Mouse (Mus musculus) limb, embryonic 11.5 days (tissue): ENCODE results near the gene Chtop. TPM values are rescaled to one million over a fixed set of nuclear protein-coding genes. Genes with fewer than 3 reads are reported as not detected.

Experiments
- ATAC-seq: fragments of 200-750 bp; cut with Nextera tagmentation; 2 replicates; pipeline ENCODE4 v1.8.0; 2017; ENCODE audit warnings: low read depth; ENCODE audit not compliant: insufficient number of reproducible peaks, low FRiP score, low TSS enrichment
- DNase-seq: peaks from one replicate; pipeline ENCODE4 v3.0.0-alpha.2; 2015; ENCODE audit warnings: low spot score
- H3K27ac ChIP-seq: fragments of 300-500 bp; sonication (generic); replicated peaks from 2 replicates; pipeline ENCODE4 v1.5.1; 2014; ENCODE audit warnings: low read depth, mild to moderate bottlenecking, low read length
- H3K27me3 ChIP-seq: fragments of 300-500 bp; sonication (generic); 2 replicates; pipeline ENCODE4 v1.6.1; 2014; ENCODE audit warnings: mild to moderate bottlenecking, low read length, mixed read lengths; ENCODE audit not compliant: control insufficient read depth, insufficient read depth
- H3K36me3 ChIP-seq: fragments of 300-500 bp; sonication (generic); 2 replicates; pipeline ENCODE4 v1.6.1; 2014; ENCODE audit warnings: mild to moderate bottlenecking, low read length, moderate library complexity, mixed read lengths; ENCODE audit not compliant: control insufficient read depth, insufficient read depth
- H3K4me1 ChIP-seq: fragments of 300-500 bp; sonication (generic); 2 replicates; pipeline ENCODE4 v1.6.1; 2014; ENCODE audit warnings: low read length, mixed read lengths; ENCODE audit not compliant: control insufficient read depth, insufficient read depth
- H3K4me2 ChIP-seq: fragments of 300-500 bp; sonication (generic); 2 replicates; pipeline ENCODE4 v1.6.1; 2014; ENCODE audit warnings: low read depth, mild to moderate bottlenecking, moderate library complexity; ENCODE audit not compliant: severe bottlenecking
- H3K4me3 ChIP-seq: fragments of 300-500 bp; sonication (generic); 2 replicates; pipeline ENCODE4 v1.5.1; 2014; ENCODE audit warnings: low read depth, low read length
- H3K9ac ChIP-seq: fragments of 300-500 bp; sonication (generic); 2 replicates; pipeline ENCODE4 v1.6.1; 2014; ENCODE audit warnings: mild to moderate bottlenecking, low read length
- H3K9me3 ChIP-seq: fragments of 300-500 bp; sonication (generic); 2 replicates; pipeline ENCODE4 v1.6.1; 2016; ENCODE audit warnings: low read length; ENCODE audit not compliant: control insufficient read depth
- WGBS: fragments of 180-500 bp; shearing (Covaris S2); extraction: QIAGEN DNeasy Blood & Tissue Kit; methylation state at CpG from one replicate; pipeline ENCODE4 v1.1.7; 2014; 5-methylcytosine and 5-hydroxymethylcytosine counted together
- polyA plus RNA-seq: library from polyadenylated mRNA; unstranded; fragments of >200 nt; fragmentation: Nextera tagmentation; extraction: Ambion mirVana; gene quantifications from 2 replicates; pipeline ENCODE4 v1.2.1, GENCODE M21; 2014

Gene Chtop
- 125 and 129 TPM in 2 replicates for polyA plus RNA-seq

DNA sequence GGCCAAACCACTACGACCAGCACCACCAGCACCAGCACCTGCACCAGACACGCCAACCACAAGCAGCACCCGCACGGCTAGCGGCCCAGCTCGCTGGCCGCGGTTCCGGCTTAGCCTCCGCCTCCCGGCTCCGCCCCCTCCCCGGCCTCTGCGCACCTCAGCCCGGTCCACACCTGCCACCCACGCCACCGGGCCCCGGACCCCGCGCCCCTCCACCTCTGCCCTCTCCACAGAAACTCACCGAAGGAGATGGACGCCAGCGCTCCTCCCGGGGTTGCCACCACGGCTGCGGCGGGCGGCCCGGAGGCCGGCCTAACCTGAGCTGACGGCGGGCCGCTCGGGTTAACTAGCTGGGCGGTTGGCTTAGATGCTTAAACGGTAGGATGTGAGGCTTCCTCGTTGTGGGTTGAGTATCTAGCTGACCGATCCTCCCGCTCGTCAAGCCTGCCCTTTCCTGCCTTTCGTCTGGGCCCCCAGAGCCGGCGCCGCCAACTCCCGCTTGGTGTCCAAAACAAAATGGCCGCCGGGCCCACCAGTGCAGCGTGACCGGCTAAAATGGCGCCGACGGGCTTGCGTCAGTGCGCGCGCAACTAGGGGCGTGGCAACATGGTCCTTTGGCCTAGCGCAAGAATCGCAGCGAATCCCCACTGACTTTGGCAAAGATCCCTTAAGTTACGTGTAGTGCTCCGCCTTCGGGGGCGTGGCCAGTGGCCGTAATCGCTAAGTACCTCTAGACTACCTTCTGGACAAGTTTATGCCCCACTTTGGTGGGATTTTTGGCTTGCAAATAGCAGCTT lies at the start of gene Chtop:
Gene Chtop (minus strand): TSS at position 549 of the 797 bp plus-strand sequence.
- Histone ChIP-seq H3K4me2 (peak within 1 kb of the TSS; percentile 59), H3K27me3 (peaks cover 5% of the 10 kb centered on the region; the same call in 1 of the 2 replicates), H3K9me3 (no peaks in the 10 kb centered on the region), H3K27ac (peak within 1 kb of the TSS; percentile 85), H3K4me1 (peaks cover 8% of the 10 kb centered on the region; the same call in 1 of the 2 replicates), H3K4me3 (peak within 1 kb of the TSS; percentile 94), H3K36me3 (peaks cover 15% of the 10 kb centered on the region; the same call in 1 of the 2 replicates), H3K9ac (peak within 1 kb of the TSS; percentile 97)
- DNase-seq (peak; percentile 99), ATAC-seq (peak; percentile 90)
- WGBS, result under 1% methylated on average over 66 of the region's 66 CpGs

DNA sequence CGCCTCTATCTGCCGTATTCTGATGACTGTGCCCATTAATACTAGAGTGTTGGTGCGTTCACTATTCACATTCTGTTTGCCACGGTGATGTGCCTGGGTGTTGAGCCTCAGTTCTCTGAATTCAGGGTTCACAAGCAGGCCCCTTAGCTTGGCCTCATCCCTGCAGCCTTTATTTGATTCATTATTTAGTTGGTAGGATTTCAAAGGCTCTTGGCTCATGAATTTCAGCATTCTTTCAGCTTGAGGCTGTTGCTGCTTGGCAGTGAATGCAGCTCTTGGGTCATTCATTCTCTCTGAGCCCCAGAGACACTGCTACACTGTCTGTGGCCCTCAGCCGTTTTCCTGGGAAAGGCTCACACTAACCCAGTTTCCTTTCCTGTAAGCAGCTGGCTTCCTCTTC lies 46.7 kb upstream of the Chtop start:
- no peak for ATAC-seq
- no peak for DNase-seq
- H3K4me3 ChIP-seq, result no peak overlapping the region

DNA sequence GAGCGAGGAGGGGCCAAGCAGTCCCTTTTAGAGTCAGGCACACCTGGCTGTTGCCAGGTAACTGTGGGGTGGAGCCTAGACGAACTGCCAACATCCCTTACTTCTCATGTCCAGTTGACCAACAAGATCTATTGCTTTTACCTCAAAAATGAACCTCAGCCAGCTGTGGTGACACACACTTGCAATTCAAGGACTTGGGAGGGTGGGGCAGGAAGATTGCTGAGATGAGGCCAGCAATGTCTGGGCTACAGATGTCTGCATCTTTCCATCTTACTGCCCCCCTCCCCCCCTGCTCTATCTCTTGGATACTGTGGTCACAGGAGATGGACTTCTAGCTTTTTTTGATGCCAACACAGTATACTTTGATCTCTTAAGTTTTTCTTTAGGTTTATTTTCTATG lies 42.9 kb upstream of the Chtop start:
- ATAC-seq (no peak), DNase-seq (no peak)
- Histone ChIP-seq H3K4me2 (no peak overlapping the region), H3K9me3 (no peaks in the 10 kb centered on the region), H3K9ac (no peak overlapping the region), H3K4me3 (no peak overlapping the region), H3K36me3 (no peaks in the 10 kb centered on the region), H3K4me1 (peaks cover 3% of the 10 kb centered on the region; the same call in 1 of the 2 replicates), H3K27me3 (no peaks in the 10 kb centered on the region), H3K27ac (no peak overlapping the region)
- WGBS, result 70% methylated on average over 2 of the region's 2 CpGs

More for the DNA sequence above, 46.7 kb upstream of the Chtop start:
- no peak overlapping the region for H3K27ac ChIP-seq
- no peaks in the 10 kb centered on the region for H3K36me3 ChIP-seq
- no peaks in the 10 kb centered on the region for H3K27me3 ChIP-seq
- WGBS, result 76% methylated on average over 5 of the region's 5 CpGs
- no peak overlapping the region for H3K4me2 ChIP-seq
- H3K9me3 ChIP-seq, result no peaks in the 10 kb centered on the region
- H3K9ac ChIP-seq, result no peak overlapping the region
- no peaks in the 10 kb centered on the region for H3K4me1 ChIP-seq

DNA sequence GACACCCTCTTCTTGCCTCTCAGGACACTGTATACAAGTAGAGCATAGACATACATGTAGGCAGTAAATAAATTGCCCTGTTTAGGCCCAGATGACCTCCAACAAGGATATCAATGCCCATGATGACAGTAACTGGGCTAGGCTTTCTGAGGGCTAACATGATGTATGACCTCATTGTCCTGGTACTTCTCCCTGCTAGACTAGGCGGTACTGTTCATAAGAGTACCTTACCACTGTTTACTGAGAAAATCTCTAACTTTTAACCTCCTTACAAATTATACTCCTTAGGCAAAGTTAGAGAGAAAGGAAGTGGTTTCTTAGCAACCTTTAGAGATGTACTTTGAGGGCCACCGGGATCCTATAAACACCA lies 41.1 kb upstream of the Chtop start:
- Histone ChIP-seq H3K4me1 (peaks cover 3% of the 10 kb centered on the region; the same call in 1 of the 2 replicates), H3K36me3 (no peaks in the 10 kb centered on the region), H3K4me3 (no peak overlapping the region), H3K27ac (no peak overlapping the region), H3K27me3 (no peaks in the 10 kb centered on the region), H3K4me2 (no peak overlapping the region), H3K9ac (no peak overlapping the region), H3K9me3 (no peaks in the 10 kb centered on the region)
- no peak for DNase-seq
- ATAC-seq, result no peak
- WGBS, result 91% methylated on average over 2 of the region's 2 CpGs

DNA sequence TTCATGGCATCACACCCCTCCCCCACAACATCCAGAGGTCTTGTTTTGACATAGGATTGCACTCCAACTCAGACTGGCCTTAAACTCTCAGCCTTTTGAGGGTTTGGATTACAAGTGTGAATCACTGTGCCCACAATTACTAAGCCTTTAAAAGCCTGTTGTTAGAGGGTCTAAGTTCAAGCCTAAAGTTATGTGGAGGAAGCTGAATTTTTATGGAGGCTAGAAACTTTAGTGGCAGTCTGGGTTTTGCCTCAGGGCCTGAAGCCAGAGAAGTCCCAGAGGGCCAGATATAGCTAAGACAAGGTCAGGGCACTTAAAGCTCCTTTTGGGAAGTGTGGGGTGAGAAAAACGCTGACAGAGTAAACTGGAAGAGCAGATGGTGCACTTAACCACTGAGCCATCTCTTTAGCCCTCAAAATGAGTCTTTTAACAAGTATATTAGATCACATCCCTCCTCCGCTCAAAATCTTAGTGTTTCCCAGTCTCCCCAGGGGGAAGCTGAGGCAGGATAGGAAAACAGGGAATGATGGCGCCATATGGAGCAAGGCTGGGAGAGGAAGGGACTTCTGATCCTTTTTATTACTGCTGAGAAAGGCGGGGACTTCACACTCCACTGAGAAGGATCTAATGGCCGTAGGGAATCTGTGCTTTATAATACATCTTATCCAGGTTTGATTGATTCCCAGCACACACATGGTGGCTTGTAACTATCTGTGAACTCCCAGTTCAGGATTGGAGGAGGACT lies 40.5 kb upstream of the Chtop start:
- Histone ChIP-seq H3K9me3 (no peaks in the 10 kb centered on the region), H3K4me2 (no peak overlapping the region), H3K36me3 (no peaks in the 10 kb centered on the region), H3K9ac (no peak overlapping the region), H3K4me3 (no peak overlapping the region), H3K4me1 (peaks cover 3% of the 10 kb centered on the region; the same call in 1 of the 2 replicates), H3K27me3 (no peaks in the 10 kb centered on the region), H3K27ac (no peak overlapping the region)
- ATAC-seq (peak; percentile 65; the same call in 1 of the 2 replicates), DNase-seq (no peak)
- WGBS, result 20% methylated on average over 5 of the region's 5 CpGs

DNA sequence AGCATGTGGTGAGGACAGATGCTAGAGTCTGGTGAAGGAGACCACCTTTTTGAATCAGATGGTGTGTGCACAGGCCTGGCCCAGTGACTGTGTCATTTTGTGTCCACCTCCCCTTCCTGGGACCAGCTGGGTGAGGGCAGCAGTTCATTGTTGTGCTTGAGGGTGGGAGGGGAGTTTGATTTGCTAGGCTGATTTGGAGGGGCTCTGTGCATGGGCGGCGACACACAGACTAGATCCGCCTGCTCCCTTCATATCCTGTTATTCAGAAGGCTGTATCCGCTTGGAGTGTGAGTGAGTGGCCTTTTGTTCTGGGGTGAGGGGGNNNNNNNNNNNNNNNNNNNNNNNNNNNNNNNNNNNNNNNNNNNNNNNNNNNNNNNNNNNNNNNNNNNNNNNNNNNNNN lies 31.6 kb upstream of the Chtop start:
- ATAC-seq, result peak; percentile 5; the same call in 1 of the 2 replicates

DNA sequence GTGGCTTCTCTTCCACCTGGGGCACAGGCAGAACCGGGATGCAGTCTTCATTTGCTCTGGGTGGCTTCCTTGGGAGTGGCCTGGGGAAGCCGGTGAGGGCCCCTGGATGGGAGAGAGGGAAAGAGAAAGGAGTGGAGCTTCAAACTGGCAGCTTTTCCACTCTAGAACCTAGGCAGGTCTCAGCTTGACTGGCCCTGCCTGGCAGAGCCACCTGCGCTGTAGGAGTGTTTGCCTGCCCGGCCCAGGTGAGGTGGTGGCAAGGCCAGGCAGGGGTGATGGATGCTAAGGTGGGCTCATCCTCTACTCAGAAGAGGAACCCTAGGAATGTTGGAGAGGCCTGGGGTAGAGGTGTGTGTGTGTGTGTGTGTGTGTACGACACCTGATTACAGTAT lies 28.6 kb upstream of the Chtop start:
- H3K4me1 ChIP-seq, result no peaks in the 10 kb centered on the region
- DNase-seq (no peak), ATAC-seq (no peak)
- no peak overlapping the region for H3K4me2 ChIP-seq
- no peak overlapping the region for H3K4me3 ChIP-seq
- H3K36me3 ChIP-seq, result no peaks in the 10 kb centered on the region
- H3K27me3 ChIP-seq, result no peaks in the 10 kb centered on the region
- no peak overlapping the region for H3K9ac ChIP-seq
- no peaks in the 10 kb centered on the region for H3K9me3 ChIP-seq
- 65% methylated on average over 5 of the region's 5 CpGs for WGBS
- no peak overlapping the region for H3K27ac ChIP-seq

More for the DNA sequence above, 31.6 kb upstream of the Chtop start:
- Histone ChIP-seq H3K4me2 (no peak overlapping the region), H3K36me3 (no peaks in the 10 kb centered on the region), H3K9ac (no peak overlapping the region), H3K4me3 (no peak overlapping the region), H3K9me3 (no peaks in the 10 kb centered on the region), H3K4me1 (no peaks in the 10 kb centered on the region), H3K27ac (no peak overlapping the region), H3K27me3 (no peaks in the 10 kb centered on the region)
- 78% methylated on average over 4 of the region's 4 CpGs for WGBS
- DNase-seq, result no peak

DNA sequence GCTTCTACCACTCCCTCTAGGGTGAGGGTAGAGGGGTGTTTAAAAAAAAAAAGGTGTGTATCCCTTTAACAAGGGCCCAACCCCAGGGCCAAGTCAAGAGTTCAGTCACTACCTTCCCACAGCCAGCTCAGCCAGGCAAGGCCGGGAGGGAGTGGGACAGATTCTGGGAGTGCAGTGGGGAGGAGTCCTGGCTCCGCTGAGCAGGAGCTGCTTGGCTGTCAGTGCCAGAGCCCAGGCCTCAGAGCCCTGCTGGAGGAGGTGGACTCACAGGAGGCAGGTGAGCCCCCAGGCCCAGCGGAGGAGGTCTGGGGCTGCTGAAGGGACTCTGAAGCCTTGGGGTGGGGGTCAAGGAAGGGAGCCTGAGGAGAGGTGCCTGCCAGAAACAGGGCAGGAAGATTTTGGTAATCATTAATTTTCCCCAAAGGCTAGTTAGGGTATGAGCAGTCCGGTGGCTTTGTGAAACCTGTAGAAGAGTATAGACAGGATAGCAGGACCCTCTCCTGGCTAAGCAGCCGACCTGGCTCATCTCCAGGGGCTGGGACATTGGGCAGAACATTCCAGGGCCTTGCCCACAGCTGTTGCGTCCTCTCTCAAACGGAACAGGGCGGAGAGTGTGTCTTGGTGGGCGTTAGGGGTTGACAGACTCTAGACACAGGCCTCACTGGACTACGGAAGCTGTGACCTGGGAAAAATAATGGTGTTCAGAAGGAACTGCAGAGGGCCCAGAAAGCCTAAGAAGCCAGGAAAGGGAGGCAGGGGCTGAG lies 28.0 kb upstream of the Chtop start, which contains the start of gene S100a16:
Gene S100a16 (plus strand): TSS at position 114 of the 764 bp plus-strand sequence.
- ATAC-seq (no peak), DNase-seq (no peak)
- no peaks in the 10 kb centered on the region for H3K36me3 ChIP-seq
- WGBS, result 36% methylated on average over 10 of the region's 10 CpGs
- H3K27ac ChIP-seq, result no peak within 1 kb of the TSS
- H3K4me3 ChIP-seq, result no peak within 1 kb of the TSS
- no peaks in the 10 kb centered on the region for H3K9me3 ChIP-seq
- no peaks in the 10 kb centered on the region for H3K4me1 ChIP-seq
- H3K27me3 ChIP-seq, result no peaks in the 10 kb centered on the region
- no peak within 1 kb of the TSS for H3K9ac ChIP-seq
- no peak within 1 kb of the TSS for H3K4me2 ChIP-seq
